Mouse (Mus musculus): ENCODE results near the gene Inpp5f.

GRCm38 (mm10) chr7:128705735-128706134 lies 94.6 kb downstream of the Inpp5f start:
- TF ChIP-seq GATA1 (IDR thresholded peaks at IDR 0.05; ENCODE audit: low read length): no peak
- no peak for TF ChIP-seq TAL1 (IDR thresholded peaks at IDR 0.05; ENCODE audit: low read length)

Data from erythroblast, embryonic 14.5 days (primary cell).